Mouse (Mus musculus): ENCODE data around the gene Slc22a2.

GRCm38 (mm10) chr17:12675646-12676045 is 91.7 kb downstream of the Slc22a2 start, which contains the start of gene Slc22a1:
- TF ChIP-seq CTCF (IDR thresholded peaks at IDR 0.05; ENCODE audit: borderline replicate concordance, insufficient read depth, low read length) (no peak), POLR2A (IDR thresholded peaks at IDR 0.05; ENCODE audit: low read depth, low read length) (no peak)
